Comparison of ENCODE assay signal across 12 mouse cellular contexts in the genomic region with DNA sequence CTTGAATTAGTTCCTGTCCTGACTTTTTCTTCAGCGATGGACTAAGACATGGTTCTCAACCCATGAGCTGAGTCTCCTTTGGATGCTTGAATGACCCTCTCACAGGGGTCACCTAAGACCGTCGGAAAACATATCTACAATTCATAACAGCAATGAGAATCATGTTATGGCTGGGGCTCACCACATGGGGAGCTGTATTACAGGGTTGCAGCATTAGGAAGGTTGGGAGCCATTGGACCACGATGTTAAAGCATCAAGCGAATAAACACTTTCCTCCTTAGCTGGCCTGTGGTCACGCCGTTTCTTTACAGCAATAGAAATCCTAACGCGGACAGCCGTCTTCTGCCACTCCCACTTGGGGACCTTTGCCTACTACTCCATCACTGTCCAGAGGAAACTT.
DNase-seq lines count a peak whose midpoint lies in the region; ATAC-seq and TF ChIP-seq lines count a peak whose summit lies in the region.
"Had no signal": no experiment of that assay in that cellular context is flagged by ENCODE, and none has a peak within 500 bp of the region (broad histone marks: within the 10 kb centered on the region; RNA-seq: fewer than 3 reads in every experiment).

No protein-coding gene starts in this region.

- H3K4me1 ChIP-seq in intestine, postnatal 0 days (replicated peaks; ENCODE audit: control insufficient read depth, insufficient read depth, low read length) = no peaks in the 10 kb centered on the region
- no peaks in the 10 kb centered on the region for H3K4me1 ChIP-seq in intestine, embryonic 15.5 days (replicated peaks)
- H3K4me1 ChIP-seq in thymus, adult 2 months (replicated peaks; ENCODE audit: control insufficient read depth, insufficient read depth, low read length) = no peaks in the 10 kb centered on the region
- peaks cover 2% of the 10 kb centered on the region; the same call in 1 of the 2 replicates for H3K4me1 ChIP-seq in cortical plate, adult 2 months (ENCODE audit: control insufficient read depth, insufficient read depth, low read length)
- H3K4me1 ChIP-seq: neural tube, embryonic 12.5 days had no signal

- peak; percentile 73 for TF ChIP-seq CTCF in intestine, postnatal 0 days (IDR thresholded peaks at IDR 0.05; ENCODE audit: low read depth)
- no peak for TF ChIP-seq CTCF in thymus, adult 2 months (IDR thresholded peaks at IDR 0.05; ENCODE audit: borderline replicate concordance, control insufficient read depth, extremely low read depth, insufficient read depth, low read length, poor library complexity)
- peak; percentile 46 for TF ChIP-seq CTCF in cortical plate, adult 2 months (IDR thresholded peaks at IDR 0.05; ENCODE audit: extremely low read depth, insufficient read depth, low read length)

- peak; percentile 12 for DNase-seq in thymus, adult 2 months
- no peak for DNase-seq in thymus, postnatal 10 days (ENCODE audit: low spot score in 2 of 2)
- DNase-seq in thymus, postnatal 4 days = peak; percentile 42
- DNase-seq: lung, postnatal 14 days; right cerebral cortex, postnatal 14 days had no signal

- 72% methylated on average over 10 of the region's 10 CpGs for WGBS in intestine, postnatal 0 days
- 71% methylated on average over 10 of the region's 10 CpGs for WGBS in intestine, embryonic 15.5 days
- 74% methylated on average over 10 of the region's 10 CpGs for WGBS in thymus, adult 2 months

- no peak for TF ChIP-seq POLR2A in thymus, adult 2 months (IDR thresholded peaks at IDR 0.05; ENCODE audit: control insufficient read depth, extremely low read depth, insufficient read depth, low read length, poor library complexity)
- no peak for TF ChIP-seq POLR2A in cortical plate, adult 2 months (IDR thresholded peaks at IDR 0.05; ENCODE audit: extremely low read depth, insufficient read depth, low read length)

- H3K36me3 ChIP-seq in intestine, postnatal 0 days (ENCODE audit: control insufficient read depth, insufficient read depth) = no peaks in the 10 kb centered on the region
- H3K36me3 ChIP-seq in intestine, embryonic 15.5 days = no peaks in the 10 kb centered on the region
- H3K36me3 ChIP-seq in thymus, adult 2 months (ENCODE audit: control insufficient read depth, insufficient read depth, low read length) = no peaks in the 10 kb centered on the region
- H3K36me3 ChIP-seq: heart, embryonic 15.5 days; neural tube, embryonic 12.5 days had no signal

- no peak overlapping the region for H3K9ac ChIP-seq in intestine, postnatal 0 days (ENCODE audit: low read depth, low read length)
- H3K9ac ChIP-seq in intestine, embryonic 15.5 days = no peak overlapping the region
- H3K9ac ChIP-seq: heart, embryonic 15.5 days; neural tube, embryonic 12.5 days had no signal

- H3K9me3 ChIP-seq in intestine, postnatal 0 days (ENCODE audit: control insufficient read depth) = no peaks in the 10 kb centered on the region
- no peaks in the 10 kb centered on the region for H3K9me3 ChIP-seq in intestine, embryonic 15.5 days
- H3K9me3 ChIP-seq: heart, embryonic 15.5 days; neural tube, embryonic 12.5 days had no signal

- ATAC-seq in intestine, postnatal 0 days = no peak
- no peak for ATAC-seq in intestine, embryonic 15.5 days
- ATAC-seq in monocyte, adult 5-6 weeks (replicated peaks; ENCODE audit: insufficient number of reproducible peaks, low FRiP score, low TSS enrichment, poor library complexity, severe bottlenecking) = no peak
- ATAC-seq: forebrain, embryonic 16.5 days had no signal

- H3K27me3 ChIP-seq in intestine, postnatal 0 days (replicated peaks; ENCODE audit: control insufficient read depth, insufficient read depth, low read length) = no peaks in the 10 kb centered on the region
- H3K27me3 ChIP-seq in intestine, embryonic 15.5 days (replicated peaks) = no peaks in the 10 kb centered on the region
- no peaks in the 10 kb centered on the region for H3K27me3 ChIP-seq in thymus, adult 2 months (ENCODE audit: control insufficient read depth, insufficient read depth, low read length)
- H3K27me3 ChIP-seq: heart, embryonic 15.5 days; neural tube, embryonic 12.5 days had no signal

- no peak overlapping the region for H3K4me3 ChIP-seq in intestine, postnatal 0 days (ENCODE audit: low read depth, low read length)
- H3K4me3 ChIP-seq in intestine, embryonic 15.5 days (replicated peaks) = no peak overlapping the region
- no peak overlapping the region for H3K4me3 ChIP-seq in thymus, adult 2 months (ENCODE audit: control insufficient read depth, insufficient read depth, low read length)
- no peak overlapping the region for H3K4me3 ChIP-seq in cortical plate, adult 2 months (ENCODE audit: insufficient read depth, low read length)
- H3K4me3 ChIP-seq: heart, embryonic 15.5 days; neural tube, embryonic 12.5 days had no signal

- H3K4me2 ChIP-seq in intestine, postnatal 0 days (replicated peaks; ENCODE audit: low read depth) = no peak overlapping the region
- H3K4me2 ChIP-seq in intestine, embryonic 15.5 days (replicated peaks) = no peak overlapping the region
- H3K4me2 ChIP-seq: heart, embryonic 15.5 days; neural tube, embryonic 12.5 days had no signal

- no peak overlapping the region for H3K27ac ChIP-seq in intestine, postnatal 0 days (ENCODE audit: low read depth, low read length)
- no peak overlapping the region for H3K27ac ChIP-seq in intestine, embryonic 15.5 days
- no peak overlapping the region for H3K27ac ChIP-seq in thymus, adult 2 months (ENCODE audit: control insufficient read depth, insufficient read depth, low read length)
- H3K27ac ChIP-seq in cortical plate, adult 2 months (ENCODE audit: insufficient read depth, low read length) = no peak overlapping the region
- H3K27ac ChIP-seq: heart, embryonic 15.5 days; neural tube, embryonic 12.5 days had no signal

Comparison
In these comparisons a context has a peak if more than half of its experiments do, and no peak if none do; other contexts are left out.
1. DNase-seq: peak in thymus, adult 2 months (single experiment) and thymus, postnatal 4 days (single experiment); none in thymus, postnatal 10 days (0 of 2).